Mouse (Mus musculus) spleen, adult 12 weeks (tissue): ENCODE results near the gene Dusp6.

Experiments
- DNase-seq: peaks from one replicate; pipeline ENCODE4 v3.0.0; 2022; ENCODE audit warnings: low spot score

Gene Dusp6

DNA sequence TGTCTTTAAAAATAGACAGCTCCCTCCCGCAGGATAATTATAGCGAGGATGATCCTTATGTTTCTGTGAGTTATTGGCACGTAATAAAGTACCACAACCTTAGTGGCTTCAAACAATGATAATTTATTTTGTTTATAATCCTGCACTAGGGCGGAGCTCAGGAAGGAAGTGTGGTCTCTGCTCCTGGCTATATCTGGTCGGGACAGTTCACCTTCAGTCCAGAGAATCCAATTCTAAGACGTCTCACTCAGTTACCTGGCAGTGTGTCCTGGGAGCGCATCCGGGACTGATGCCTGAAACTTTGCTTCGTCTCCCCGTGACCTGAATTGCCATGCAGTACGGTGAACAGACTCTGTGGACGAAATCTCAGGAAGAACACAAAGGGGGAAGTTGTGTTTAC lies 10.0 kb downstream of the Dusp6 start:
- no peak for DNase-seq

DNA sequence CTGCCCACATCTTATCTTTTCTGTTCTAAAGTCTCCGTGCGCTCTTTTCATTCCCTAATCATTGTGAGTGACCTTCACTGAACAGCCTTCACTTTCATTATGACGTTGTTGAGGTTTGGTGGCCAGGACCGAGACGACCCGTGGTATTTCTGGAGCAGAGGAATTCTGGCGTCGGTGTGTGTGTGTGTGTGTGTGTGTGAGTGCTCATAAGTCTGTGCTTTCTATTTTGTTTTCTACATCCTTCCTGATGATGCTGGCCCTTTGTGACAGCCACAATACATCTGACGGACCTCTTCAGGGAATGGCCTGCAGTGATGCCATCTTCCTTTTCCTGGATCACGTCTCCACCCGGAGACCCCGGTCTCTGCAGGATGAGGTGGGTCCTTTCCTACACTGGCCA lies 11.6 kb downstream of the Dusp6 start:
- DNase-seq: no peak

DNA sequence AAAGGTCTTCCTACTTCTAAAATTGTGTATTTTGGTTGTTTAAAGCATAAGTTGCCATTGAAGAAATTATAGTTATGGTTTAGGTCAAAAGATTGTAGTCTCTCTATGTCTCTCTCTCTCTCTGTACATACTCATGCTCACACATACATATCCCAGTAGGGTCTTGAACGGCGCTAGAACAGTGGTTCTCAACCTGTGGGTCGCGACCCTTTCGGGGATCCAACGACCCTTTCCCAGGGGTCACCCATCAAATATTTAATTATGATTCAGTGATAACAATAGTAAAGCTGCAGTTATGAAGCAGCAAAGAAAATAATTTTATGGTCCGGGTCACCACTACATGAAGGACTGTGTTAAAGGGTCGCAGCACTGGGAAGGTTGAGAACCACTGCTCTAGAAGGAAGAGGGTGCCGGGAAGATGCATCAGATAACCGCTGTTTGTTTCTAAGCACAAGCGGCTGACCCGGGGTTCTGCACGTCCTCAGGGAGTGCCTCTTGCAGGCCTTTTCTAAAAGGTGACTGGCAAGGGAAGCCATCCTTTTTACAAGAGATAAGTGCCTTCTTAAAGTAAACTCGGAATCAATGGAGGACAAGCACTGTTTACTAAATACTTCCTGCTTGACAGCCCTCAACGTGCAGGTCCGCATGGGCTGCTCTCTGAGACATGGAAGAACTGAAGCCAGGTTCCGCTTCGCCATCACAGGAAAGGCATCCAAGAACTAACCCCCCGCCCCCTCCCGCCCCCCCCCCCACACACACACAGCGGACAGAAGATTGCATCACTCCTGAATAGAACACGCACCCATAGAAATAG lies 16.2 kb downstream of the Dusp6 start:
- DNase-seq: no peak

DNA sequence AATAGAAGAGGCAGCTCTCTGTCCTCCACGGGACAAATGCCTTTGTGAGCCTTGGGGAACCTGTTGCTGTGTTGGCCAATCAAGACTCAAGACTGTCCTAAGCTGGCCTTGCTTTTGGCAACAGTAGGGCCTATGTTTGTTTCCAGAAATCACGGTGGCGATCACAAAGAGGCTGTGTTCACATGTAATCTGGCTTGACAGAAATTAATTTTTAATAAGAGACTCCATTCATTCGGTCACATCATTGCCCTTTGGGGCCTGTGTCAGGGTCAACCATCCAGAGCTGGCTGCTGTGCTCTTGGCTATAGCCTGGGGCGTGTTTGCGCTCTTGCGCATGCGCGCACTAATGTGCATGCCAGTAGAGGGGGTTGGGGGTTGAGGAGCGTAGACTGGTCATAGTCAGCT lies 21.0 kb downstream of the Dusp6 start:
- DNase-seq: no peak

DNA sequence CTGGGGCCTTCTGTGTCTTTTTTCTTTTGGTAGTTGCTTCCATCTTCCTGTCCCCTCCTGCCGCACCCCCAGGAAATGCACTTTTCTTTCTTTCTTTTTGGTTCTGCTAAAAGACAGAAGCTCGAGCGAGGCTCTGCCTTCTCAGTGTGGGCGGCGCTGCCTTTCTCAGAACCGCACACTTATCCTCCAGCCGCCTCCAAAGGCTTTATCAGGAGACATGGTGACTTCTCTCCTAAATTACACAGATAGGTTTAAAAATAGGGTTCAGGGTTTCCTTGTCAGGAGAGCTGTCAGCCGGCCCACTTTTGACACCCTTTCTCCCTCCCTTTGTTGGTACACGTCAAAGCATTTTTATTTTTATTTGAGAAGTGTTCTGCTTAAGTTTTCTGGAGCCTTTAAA lies 21.9 kb downstream of the Dusp6 start:
- no peak for DNase-seq

DNA sequence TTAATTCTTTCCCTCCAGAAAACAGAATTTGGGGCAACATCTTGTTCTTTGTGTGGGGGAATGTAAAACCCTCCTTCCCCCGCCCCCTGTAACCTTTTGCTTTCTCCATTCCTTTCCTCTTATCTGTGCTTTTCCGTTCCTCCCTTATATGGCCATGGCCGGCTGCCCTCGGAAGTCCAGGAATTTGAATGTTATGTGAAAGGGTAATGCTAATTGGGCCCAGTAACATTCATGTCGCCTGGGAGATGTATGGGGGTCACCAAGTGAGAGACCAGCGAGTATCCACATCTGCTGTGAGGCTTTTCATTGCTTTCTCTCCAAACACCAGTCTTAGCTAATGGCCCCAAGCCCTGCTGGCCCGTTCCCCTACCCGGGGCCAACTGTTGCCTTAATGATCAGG lies 22.7 kb downstream of the Dusp6 start:
- no peak for DNase-seq

DNA sequence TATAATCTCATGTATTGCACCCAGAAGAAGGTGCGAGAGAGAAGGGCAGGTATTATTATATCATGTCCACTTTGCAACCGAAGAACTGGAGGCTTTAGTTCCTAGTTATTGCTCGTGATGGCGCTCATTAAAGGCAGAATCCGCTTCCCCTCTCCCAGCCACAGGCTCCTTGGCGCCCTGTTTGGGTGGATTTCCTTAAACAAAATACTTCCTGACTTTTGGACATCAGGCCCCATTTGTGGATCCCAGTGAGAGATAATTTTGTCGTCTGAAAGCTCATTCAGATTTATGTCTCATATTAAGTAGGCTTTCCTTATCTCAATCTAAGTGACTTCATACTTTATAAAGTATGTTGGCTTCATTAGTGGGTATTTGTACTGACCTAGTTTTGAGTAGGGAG lies 23.2 kb downstream of the Dusp6 start:
- DNase-seq: no peak

DNA sequence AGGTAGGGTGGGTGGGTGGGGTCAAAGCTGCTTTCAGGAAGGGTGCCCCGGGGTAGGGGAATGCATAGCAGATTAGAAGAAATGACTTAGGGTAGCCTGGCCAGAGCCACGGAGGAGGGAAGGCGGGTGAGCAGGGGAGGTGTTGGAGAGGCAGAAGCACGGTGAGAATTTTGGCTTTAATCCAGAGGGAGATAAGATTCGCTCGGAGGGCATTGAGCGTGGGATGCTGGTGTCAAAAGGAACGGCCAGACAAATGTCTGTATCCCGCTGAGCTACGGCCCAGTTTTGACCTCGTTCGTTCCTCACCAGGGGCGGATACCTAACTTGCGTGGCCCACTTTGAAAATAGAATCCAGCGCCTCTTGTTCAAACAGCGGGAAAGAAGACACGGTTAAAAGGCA lies 23.8 kb downstream of the Dusp6 start:
- DNase-seq: no peak

DNA sequence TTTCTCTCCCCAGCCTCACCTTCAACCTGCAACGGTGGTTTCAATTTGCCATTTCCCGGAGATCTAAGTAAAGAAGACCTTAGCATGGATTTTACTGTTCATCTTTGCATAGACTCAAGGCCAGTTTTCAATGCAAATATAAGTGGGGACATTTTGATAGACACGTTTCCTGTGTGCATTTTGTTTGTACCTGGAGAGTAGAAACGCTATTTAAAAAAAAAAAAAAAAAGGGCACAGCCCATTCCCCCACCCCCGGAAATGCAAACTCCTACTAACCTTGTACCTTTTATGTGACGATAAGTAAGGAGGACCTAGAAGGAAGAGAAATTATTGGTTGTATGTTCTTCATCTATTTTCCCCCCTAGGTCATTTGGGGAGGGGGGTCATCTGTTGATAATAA lies 24.2 kb downstream of the Dusp6 start:
- no peak for DNase-seq

DNA sequence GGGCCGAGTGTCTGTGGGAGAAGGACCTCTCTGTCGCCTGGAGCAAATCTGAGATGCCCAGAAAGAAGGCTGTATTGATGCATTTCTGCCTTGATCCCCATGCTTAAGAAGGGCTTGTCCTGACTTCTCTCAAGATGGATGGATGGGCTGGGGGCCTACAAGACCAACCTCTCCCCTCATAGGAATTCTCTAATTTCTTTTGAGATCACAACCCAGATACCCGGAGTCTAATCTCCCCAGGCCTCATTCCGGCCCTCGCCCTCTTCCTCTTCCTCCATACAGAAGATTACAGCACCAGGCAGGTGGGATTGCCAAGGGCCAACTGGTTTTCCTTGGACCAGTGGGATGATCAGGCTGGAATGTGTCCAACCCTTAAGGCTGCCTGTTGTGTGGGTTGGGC lies 26.1 kb downstream of the Dusp6 start:
- no peak for DNase-seq

DNA sequence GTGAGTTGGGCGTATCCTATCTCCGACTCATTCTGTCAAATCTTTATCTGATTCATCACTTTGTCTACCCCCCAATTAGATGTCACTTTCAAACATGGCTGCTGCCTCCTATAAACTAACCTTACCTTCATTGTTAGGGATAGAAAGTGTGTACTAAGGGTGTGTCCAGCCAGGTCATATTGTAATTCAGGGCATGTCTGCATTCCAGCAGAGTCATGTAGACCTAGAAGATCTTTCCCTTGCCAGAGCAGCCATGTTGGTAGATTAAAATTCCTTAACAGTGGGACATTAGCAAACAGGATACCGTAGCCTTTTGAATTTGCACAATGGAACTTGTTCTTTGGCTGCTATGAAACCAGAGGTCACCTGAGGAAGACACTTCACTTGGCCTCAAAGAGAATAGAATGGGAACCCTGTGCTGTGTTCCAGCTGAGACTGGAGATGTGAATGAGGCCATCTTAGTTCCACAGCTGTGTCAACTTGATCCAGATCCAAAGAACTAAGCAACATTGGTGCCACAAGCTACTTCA lies 30.1 kb downstream of the Dusp6 start:
- no peak for DNase-seq

DNA sequence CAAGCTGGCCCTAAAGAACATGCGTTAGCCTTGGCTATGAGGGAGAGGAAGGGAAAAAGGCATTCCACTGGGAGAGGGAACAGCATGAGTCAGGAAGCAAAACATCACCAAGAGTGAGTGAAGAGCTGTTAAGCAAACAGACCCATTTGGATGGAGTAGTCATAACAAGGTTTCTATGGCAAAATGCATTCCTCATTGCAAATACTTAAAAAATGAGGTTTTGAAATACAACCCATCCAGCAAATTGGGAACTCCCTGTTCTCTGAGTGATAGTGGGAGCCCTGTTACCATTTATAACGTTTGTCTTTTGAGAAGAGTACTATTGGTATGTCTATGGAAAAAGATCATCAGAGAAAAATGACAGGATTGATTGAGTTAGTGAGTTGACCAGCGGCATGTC lies 34.7 kb downstream of the Dusp6 start:
- DNase-seq: no peak

DNA sequence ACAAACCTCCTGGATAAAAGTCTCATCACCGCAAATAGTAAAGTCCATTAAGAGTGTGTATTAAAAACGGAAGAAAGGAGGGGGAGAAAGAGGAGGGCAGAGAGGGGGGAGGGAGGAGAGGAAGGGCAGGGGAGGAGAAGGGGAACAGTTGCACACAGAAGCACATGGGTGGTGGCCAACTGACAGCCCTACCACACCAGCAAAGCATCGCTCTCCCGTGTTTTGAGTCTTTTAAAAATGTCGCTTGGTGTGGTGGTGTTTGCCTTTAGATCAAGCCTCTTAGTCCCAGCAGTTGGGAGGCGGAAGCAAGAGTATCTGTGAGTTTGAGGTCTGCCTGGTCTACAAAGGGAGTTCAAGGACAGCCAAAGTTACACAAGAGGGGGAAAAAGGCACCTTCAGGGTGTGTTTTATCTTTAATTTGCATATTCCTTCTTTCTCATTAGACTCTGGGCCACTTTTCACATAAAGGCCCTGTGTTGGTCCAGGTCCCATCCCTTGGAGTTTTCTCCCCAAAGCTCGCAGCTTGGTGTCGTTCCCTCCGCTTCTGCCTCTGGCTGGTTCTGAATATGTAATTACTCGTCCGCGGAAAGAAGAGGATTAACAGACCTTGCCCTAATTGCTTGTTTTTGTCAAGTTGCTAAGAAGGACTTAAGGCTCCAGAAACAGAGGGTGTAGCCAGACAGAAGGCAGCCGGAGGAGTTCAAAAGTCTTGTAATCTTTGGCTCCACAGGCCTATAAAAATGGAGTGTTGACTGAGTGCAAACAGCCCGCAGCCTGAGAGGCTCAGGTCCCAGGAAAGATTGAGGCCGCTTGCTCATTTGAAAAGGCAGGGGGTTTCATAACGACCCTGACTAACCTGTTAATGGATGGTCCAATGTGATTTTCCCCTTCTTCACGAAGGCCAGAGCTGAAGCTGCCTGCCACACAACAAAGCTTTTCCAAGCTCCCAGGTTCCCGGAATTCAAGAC lies 35.6 kb downstream of the Dusp6 start:
- no peak for DNase-seq

DNA sequence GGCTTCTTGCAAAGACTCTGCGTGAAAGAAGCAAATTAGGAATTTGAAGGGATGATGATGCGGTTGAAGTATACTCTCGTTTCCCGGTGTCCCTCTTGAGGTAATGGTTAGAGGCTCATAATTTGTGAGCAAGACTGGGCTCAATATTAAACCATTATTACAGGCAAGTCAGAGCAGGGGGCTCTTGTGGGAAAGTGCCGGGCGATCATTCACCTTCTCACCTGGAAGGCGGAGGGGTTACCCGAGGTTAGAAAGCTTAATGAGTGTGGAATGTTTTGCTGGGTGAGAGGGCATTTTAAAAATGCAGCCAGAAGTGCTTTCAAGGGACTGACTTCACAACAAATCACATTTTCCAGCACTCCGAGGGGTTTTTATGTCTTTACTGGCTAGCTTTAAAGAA lies 36.3 kb downstream of the Dusp6 start:
- no peak for DNase-seq

DNA sequence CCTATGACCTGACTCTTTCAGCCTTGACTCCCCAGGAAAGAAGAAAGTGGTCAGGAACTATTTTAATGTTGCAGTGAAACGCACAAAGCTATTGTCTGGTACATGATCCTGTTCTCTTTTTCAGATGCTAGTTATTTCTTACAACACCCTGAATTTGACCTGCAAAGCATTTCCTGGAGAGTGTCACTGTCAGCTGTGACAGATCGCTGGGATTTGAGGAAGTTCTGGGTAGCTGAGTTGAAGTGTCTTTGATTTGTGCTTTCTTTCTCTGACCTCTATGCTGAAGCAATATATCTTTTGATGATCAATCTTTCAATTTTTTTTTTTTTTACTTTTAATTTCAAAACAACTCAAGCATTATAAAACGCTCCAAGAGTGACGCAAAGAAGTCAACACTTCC lies 39.0 kb downstream of the Dusp6 start:
- no peak for DNase-seq

DNA sequence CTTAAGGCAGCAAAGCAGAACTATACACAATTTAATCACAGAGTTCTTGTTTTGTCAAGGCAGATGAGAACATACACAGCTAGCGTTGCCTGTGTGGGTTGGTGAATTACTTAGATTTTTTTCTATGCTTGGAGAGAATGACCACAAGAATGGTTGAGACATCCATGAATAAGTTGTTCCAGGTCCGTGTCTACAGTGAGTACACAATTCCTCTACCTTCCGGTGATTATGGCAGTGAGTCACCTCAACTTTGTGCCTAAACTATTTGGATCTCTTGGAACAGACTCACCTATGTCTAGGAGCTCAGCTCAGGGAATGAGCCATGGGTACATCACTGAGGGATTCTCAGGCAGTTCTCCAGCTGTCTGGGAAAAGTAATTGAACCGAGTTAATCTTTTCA lies 45.8 kb downstream of the Dusp6 start:
- no peak for DNase-seq

DNA sequence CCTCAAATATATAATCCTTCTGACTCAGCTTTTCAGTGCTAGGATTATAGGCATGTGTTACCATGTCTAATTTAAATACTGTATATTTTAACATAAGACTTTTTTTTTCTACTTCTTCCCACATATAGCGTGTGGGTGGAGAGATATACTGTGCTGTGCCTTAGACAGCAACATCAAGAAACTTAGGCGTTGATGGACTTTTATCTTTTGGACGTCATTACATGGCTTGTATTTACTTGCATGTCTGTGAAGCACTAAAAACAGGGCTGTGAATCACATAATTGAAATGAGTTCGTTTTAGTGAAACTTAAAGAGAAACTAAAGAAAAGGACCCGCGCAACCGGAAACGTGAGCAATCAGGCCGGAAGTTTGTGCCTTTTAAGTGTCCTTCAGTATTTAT lies 46.6 kb downstream of the Dusp6 start:
- no peak for DNase-seq

DNA sequence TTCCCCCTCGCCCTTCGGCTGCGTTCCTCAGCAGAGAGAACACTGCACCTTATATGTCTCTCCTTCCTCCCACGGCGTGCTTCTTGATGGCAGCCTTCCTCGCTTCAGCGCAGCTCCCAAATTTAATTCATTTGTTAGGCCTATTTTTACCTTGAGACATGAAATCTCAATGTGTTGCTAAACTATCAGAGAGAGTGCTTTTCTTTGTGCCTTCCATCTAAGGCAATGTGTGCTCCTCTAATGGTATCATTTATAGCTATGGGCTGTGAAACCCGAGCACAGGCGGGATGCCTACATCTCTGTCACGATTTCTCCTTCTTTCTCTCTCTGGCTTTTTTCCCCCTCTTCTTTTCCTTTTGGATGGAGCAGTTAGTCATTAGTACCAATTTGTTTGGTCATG lies 47.2 kb downstream of the Dusp6 start:
- DNase-seq: no peak

DNA sequence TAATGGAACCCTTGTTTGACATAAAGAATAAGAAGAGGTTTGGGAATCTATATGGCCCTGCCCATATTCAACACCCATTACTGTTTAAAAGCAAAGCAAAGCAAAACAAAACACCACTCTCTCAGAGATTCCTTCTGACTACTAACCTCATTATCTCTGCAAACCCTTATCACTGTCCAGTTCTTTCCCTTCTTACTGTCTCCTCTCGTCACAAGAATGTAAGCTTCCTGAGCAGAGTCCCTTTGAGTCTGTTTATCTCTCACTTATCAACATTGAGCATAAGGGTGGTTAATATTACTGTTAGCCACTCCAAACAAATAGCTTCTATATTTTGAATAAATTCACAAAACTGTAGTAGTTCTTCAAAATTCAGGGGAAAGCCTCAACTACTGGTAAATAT lies 48.9 kb downstream of the Dusp6 start:
- DNase-seq: no peak

DNA sequence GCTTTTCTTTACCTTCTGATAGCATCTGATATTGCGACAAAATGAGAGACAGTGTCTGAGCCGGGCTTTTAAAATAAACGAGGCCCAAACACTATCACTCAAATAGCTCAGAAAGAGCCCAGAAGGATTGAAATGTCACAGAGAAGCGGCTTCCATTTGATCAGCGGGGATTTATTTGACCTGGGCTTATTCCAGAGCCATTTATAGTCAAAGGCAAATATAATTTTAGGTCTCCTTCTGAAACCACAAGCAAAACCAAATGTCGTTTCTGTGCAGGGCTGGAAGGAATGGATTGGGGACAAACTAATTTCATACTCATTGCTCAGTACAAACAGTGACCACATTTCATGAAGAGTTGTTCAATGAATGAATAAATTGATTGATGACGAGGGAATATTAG lies 51.3 kb downstream of the Dusp6 start:
- DNase-seq: no peak

DNA sequence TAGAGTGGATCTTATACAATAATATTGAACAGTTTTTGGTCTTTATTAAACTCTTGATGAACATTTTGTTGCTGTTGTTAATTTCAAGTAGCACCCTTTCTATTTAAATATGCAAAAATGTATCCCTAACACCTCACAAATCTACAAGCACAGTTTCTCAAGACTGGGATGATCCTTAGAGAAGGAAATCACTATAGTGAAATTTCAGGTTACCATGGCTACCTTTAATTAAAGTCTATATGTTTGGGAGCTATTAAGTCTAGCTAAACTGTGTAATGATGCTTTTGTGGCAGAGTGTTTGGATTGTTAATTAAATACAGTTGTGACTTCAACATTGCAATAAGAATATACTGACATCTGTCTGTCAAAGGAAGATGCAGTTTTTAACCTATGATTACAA lies 54.0 kb downstream of the Dusp6 start:
- no peak for DNase-seq
